Mouse (Mus musculus) kidney, adult 2 months (tissue): ENCODE results near the gene Col4a1.

Experiments used
- CTCF ChIP-seq: fragments of 200-500 bp; conservative IDR thresholded peaks from 2 replicates; pipeline ENCODE4 v1.5.1; 2011; ENCODE audit warnings: low read depth, mild to moderate bottlenecking, control low read depth, low read length, moderate library complexity, mixed read lengths; ENCODE audit not compliant: insufficient read depth, insufficient read length
- POLR2A ChIP-seq: fragments of 200-500 bp; IDR thresholded peaks from one replicate; pipeline ENCODE4 v1.6.1; 2011; ENCODE audit warnings: low read depth, low read length, control low read depth

DNA sequence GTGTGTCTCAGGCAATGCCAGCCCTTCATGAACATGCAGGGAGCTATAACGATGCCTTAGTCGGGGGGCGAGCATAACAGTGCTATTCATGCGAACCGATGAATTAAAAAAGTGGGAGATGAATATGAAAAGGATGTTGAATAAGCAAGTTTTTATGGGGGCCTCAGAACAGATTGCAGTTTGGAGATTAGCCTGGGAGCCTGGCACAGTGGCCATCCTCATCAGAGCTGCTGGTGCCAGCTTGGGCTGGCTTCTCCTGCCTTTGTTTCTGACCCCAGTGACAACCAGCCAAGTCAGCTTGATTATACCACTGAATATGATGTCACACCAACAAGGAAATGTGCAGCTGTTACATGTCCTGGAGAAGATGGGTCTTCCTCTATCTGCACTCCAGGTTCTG lies 23.7 kb upstream of the Col4a1 start:
- TF ChIP-seq POLR2A = no peak
- no peak for TF ChIP-seq CTCF
